Mouse (Mus musculus) myocyte (in vitro differentiated cells): ENCODE results near the gene Ccser1.

Experiments
- CEBPB ChIP-seq: IDR thresholded peaks from 2 replicates; pipeline ENCODE4 v1.6.1; 2011; ENCODE audit warnings: mild to moderate bottlenecking, moderate library complexity; ENCODE audit not compliant: poor library complexity, insufficient read depth, severe bottlenecking
- E2F4 ChIP-seq: IDR thresholded peaks from one replicate; pipeline ENCODE4 v1.6.1; 2011; ENCODE audit warnings: mild to moderate bottlenecking, control low read depth, moderate library complexity; ENCODE audit not compliant: insufficient read depth
- MAX ChIP-seq: IDR thresholded peaks from one replicate; pipeline ENCODE4 v1.6.1; 2011; ENCODE audit warnings: low read depth, mild to moderate bottlenecking, control low read depth
- MYOD1 ChIP-seq, 3 experiments: IDR thresholded peaks; one replicate each; pipeline ENCODE4 v1.6.1; 2011; ENCODE audit warnings: control low read depth in 2 of 3, low read depth in 2 of 3, mild to moderate bottlenecking in 2 of 3, moderate library complexity in 1 of 3; ENCODE audit not compliant: insufficient read length in 2 of 3, control insufficient read depth in 1 of 3
- MYOG ChIP-seq, 3 experiments: IDR thresholded peaks; one replicate each; pipeline ENCODE4 v1.6.1; 2011; ENCODE audit warnings: control low read depth in 2 of 3, low read depth in 2 of 3, mild to moderate bottlenecking in 2 of 3; ENCODE audit not compliant: insufficient read length in 2 of 3, control insufficient read depth in 1 of 3, insufficient read depth in 1 of 3
- POLR2A ChIP-seq: IDR thresholded peaks from one replicate; pipeline ENCODE4 v1.6.1; 2011; ENCODE audit warnings: low read depth, mild to moderate bottlenecking, control low read depth, moderate library complexity; ENCODE audit not compliant: insufficient read length
- POLR2AphosphoS2 ChIP-seq: IDR thresholded peaks from one replicate; pipeline ENCODE4 v1.6.1; 2011; ENCODE audit warnings: low read depth, control low read depth; ENCODE audit not compliant: insufficient read length
- SRF ChIP-seq: IDR thresholded peaks from one replicate; pipeline ENCODE4 v1.6.1; 2011; ENCODE audit warnings: low read depth; ENCODE audit not compliant: control insufficient read depth, insufficient read length
- TCF12 ChIP-seq: IDR thresholded peaks from one replicate; pipeline ENCODE4 v1.6.1; 2011; ENCODE audit warnings: mild to moderate bottlenecking, control low read depth; ENCODE audit not compliant: poor library complexity, insufficient read depth, severe bottlenecking
- TCF3 ChIP-seq: IDR thresholded peaks from one replicate; pipeline ENCODE4 v1.6.1; 2011; ENCODE audit warnings: low read depth, control low read depth; ENCODE audit not compliant: insufficient read length
- USF1 ChIP-seq: IDR thresholded peaks from one replicate; pipeline ENCODE4 v1.6.1; 2011; ENCODE audit warnings: low read depth, mild to moderate bottlenecking, control low read depth, moderate library complexity

DNA sequence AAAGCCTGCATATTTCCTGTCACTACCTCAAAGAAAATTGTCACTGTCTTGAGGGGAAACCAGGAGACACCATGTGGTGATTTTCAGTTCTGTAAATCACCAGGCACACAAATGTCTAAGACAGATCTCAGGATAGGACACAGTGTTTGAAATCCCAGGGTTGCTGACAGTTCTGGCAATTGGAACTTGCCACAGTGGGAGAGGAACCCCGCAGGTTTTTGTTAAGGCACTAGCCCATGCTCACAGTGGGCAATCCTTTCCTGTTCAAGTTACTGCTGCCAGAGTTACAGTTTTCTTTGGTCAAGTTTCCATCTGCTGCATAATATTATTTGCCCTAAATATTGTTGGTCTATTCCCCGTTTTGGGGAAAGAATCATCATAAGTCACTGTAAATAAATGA lies 1024.9 kb downstream of the Ccser1 start:
- TF ChIP-seq USF1 = no peak
- no peak for TF ChIP-seq POLR2A
- TF ChIP-seq CEBPB = no peak
- no peak for TF ChIP-seq TCF12
- no peak for TF ChIP-seq POLR2AphosphoS2
- no peak for TF ChIP-seq E2F4
- no peak for TF ChIP-seq MAX
- no peak for TF ChIP-seq MYOG (IDR thresholded peaks at IDR 0.05; ENCODE audit: control insufficient read depth in 1 of 3, insufficient read depth in 1 of 3, insufficient read length in 2 of 3, low read depth in 2 of 3)
- no peak for TF ChIP-seq TCF3
- TF ChIP-seq SRF = no peak
- TF ChIP-seq MYOD1 (IDR thresholded peaks at IDR 0.05; ENCODE audit: control insufficient read depth in 1 of 3, insufficient read length in 2 of 3, low read depth in 2 of 3) = no peak
